Mouse (Mus musculus) embryonic facial prominence, embryonic 14.5 days (tissue): ENCODE measurements around the gene Adamtsl1. TPM values are rescaled to one million over a fixed set of nuclear protein-coding genes. Genes with fewer than 3 reads are reported as not detected.

Source experiments
- ATAC-seq: fragments of 200-750 bp; cut with Nextera tagmentation; 2 replicates; pipeline ENCODE4 v1.8.0; 2017; ENCODE audit warnings: low read depth, moderate number of reproducible peaks, moderate TSS enrichment
- DNase-seq: peaks from one replicate; pipeline ENCODE4 v3.0.0-alpha.2; 2015; ENCODE audit warnings: low spot score
- H3K27ac ChIP-seq: fragments of 300-500 bp; sonication (generic); replicated peaks from 2 replicates; pipeline ENCODE4 v1.5.1; 2014; ENCODE audit warnings: low read depth, mild to moderate bottlenecking, low read length, moderate library complexity
- H3K27me3 ChIP-seq: fragments of 300-500 bp; sonication (generic); replicated peaks from 2 replicates; pipeline ENCODE4 v1.6.1; 2014; ENCODE audit warnings: low read length; ENCODE audit not compliant: control insufficient read depth, insufficient read depth
- H3K36me3 ChIP-seq: fragments of 300-500 bp; sonication (generic); 2 replicates; pipeline ENCODE4 v1.6.1; 2014; ENCODE audit warnings: low read length, mixed read lengths; ENCODE audit not compliant: control insufficient read depth, insufficient read depth
- H3K4me1 ChIP-seq: fragments of 300-500 bp; sonication (generic); 2 replicates; pipeline ENCODE4 v1.6.1; 2014; ENCODE audit warnings: antibody characterized with exemption, low read length; ENCODE audit not compliant: control insufficient read depth, insufficient read depth
- H3K4me2 ChIP-seq: fragments of 300-500 bp; sonication (generic); 2 replicates; pipeline ENCODE4 v1.6.1; 2014; ENCODE audit warnings: low read depth, mild to moderate bottlenecking, low read length, moderate library complexity, mixed read lengths
- H3K4me3 ChIP-seq: fragments of 300-500 bp; sonication (generic); 2 replicates; pipeline ENCODE4 v1.5.1; 2014; ENCODE audit warnings: low read depth, mild to moderate bottlenecking, low read length
- H3K9ac ChIP-seq: fragments of 300-500 bp; sonication (generic); 2 replicates; pipeline ENCODE4 v1.6.1; 2014; ENCODE audit warnings: low read depth, mild to moderate bottlenecking, low read length, moderate library complexity, mixed read lengths
- H3K9me3 ChIP-seq: fragments of 300-500 bp; sonication (generic); 2 replicates; pipeline ENCODE4 v1.6.1; 2016; ENCODE audit warnings: low read length; ENCODE audit not compliant: control insufficient read depth
- WGBS: fragments of 180-500 bp; shearing (Covaris S2); extraction: QIAGEN DNeasy Blood & Tissue Kit; methylation state at CpG from one replicate; pipeline ENCODE4 v1.1.7; 2014; 5-methylcytosine and 5-hydroxymethylcytosine counted together
- polyA plus RNA-seq: library from polyadenylated mRNA; unstranded; fragments of >200 nt; fragmentation: Nextera tagmentation; extraction: Ambion mirVana; gene quantifications from 2 replicates; pipeline ENCODE4 v1.2.1, GENCODE M21; 2014

Gene Adamtsl1
- polyA plus RNA-seq, 1 experiment from 2014 or later = 32.2 TPM

- Histone ChIP-seq H3K4me2 (peak overlapping the region; percentile 2; the same call in 1 of the 2 replicates), H3K9ac (no peak overlapping the region), H3K27ac (no peak overlapping the region), H3K4me3 (no peak overlapping the region), H3K9me3 (no peaks in the 10 kb centered on the region), H3K36me3 (no peaks in the 10 kb centered on the region), H3K27me3 (no peaks in the 10 kb centered on the region), H3K4me1 (0 out of 2 replicates have a peak, but pooled peaks cover 4% of the 10 kb centered on the region)
- DNase-seq (peak; percentile 64), ATAC-seq (no peak)
- WGBS = 26% methylated on average over 5 of the region's 5 CpGs
These were observed 608.5 kb downstream of the Adamtsl1 start for GRCm38 (mm10) chr4:86122431-86122830.

GRCm38 (mm10) chr4:86124374-86124773, 610.4 kb downstream of the Adamtsl1 start:
- WGBS = 45% methylated on average over 3 of the region's 3 CpGs
- no peaks in the 10 kb centered on the region for H3K36me3 ChIP-seq
- ATAC-seq (no peak), DNase-seq (peak; percentile 88)
- no peak overlapping the region for H3K9ac ChIP-seq
- H3K27ac ChIP-seq = no peak overlapping the region
- H3K4me2 ChIP-seq = no peak overlapping the region
- no peak overlapping the region for H3K4me3 ChIP-seq
- H3K4me1 ChIP-seq = 0 out of 2 replicates have a peak, but pooled peaks cover 4% of the 10 kb centered on the region
- H3K9me3 ChIP-seq = no peaks in the 10 kb centered on the region
- H3K27me3 ChIP-seq = no peaks in the 10 kb centered on the region

GRCm38 (mm10) chr4:86126636-86127035, 612.7 kb downstream of the Adamtsl1 start:
- H3K27me3 ChIP-seq = no peaks in the 10 kb centered on the region
- ATAC-seq (no peak), DNase-seq (no peak)
- H3K27ac ChIP-seq = no peak overlapping the region
- no peaks in the 10 kb centered on the region for H3K9me3 ChIP-seq
- no peak overlapping the region for H3K4me2 ChIP-seq
- H3K36me3 ChIP-seq = no peaks in the 10 kb centered on the region
- 60% methylated on average over 2 of the region's 2 CpGs for WGBS
- no peak overlapping the region for H3K9ac ChIP-seq
- H3K4me3 ChIP-seq = no peak overlapping the region
- H3K4me1 ChIP-seq = 0 out of 2 replicates have a peak, but pooled peaks cover 4% of the 10 kb centered on the region

GRCm38 (mm10) chr4:86158551-86158950, 644.6 kb downstream of the Adamtsl1 start:
- no peak for ATAC-seq
- H3K9ac ChIP-seq = no peak overlapping the region
- H3K27ac ChIP-seq = no peak overlapping the region
- no peak overlapping the region for H3K4me3 ChIP-seq
- DNase-seq = no peak
- H3K27me3 ChIP-seq = no peaks in the 10 kb centered on the region
- no peak overlapping the region for H3K4me2 ChIP-seq
- no peaks in the 10 kb centered on the region for H3K36me3 ChIP-seq
- no peaks in the 10 kb centered on the region for H3K9me3 ChIP-seq
- no peaks in the 10 kb centered on the region for H3K4me1 ChIP-seq
- WGBS = 81% methylated on average over 4 of the region's 4 CpGs

- no peak for DNase-seq
These were observed 645.4 kb downstream of the Adamtsl1 start for GRCm38 (mm10) chr4:86159362-86159761.

GRCm38 (mm10) chr4:86170763-86171162, 656.8 kb downstream of the Adamtsl1 start:
- WGBS = 79% methylated on average over 10 of the region's 10 CpGs
- no peak for ATAC-seq
- Histone ChIP-seq H3K9ac (no peak overlapping the region), H3K4me2 (no peak overlapping the region), H3K27ac (no peak overlapping the region), H3K36me3 (no peaks in the 10 kb centered on the region), H3K9me3 (no peaks in the 10 kb centered on the region), H3K4me1 (no peaks in the 10 kb centered on the region), H3K27me3 (no peaks in the 10 kb centered on the region), H3K4me3 (no peak overlapping the region)
- no peak for DNase-seq

More at GRCm38 (mm10) chr4:86159362-86159761, 645.4 kb downstream of the Adamtsl1 start:
- no peaks in the 10 kb centered on the region for H3K4me1 ChIP-seq
- H3K9ac ChIP-seq = no peak overlapping the region
- no peaks in the 10 kb centered on the region for H3K36me3 ChIP-seq
- H3K4me3 ChIP-seq = no peak overlapping the region
- 60% methylated on average over 1 of the region's 1 CpGs for WGBS
- no peaks in the 10 kb centered on the region for H3K9me3 ChIP-seq
- no peak overlapping the region for H3K4me2 ChIP-seq
- H3K27me3 ChIP-seq = no peaks in the 10 kb centered on the region
- no peak for ATAC-seq
- H3K27ac ChIP-seq = no peak overlapping the region

- H3K4me2 ChIP-seq = no peak overlapping the region
- H3K27ac ChIP-seq = no peak overlapping the region
- no peak overlapping the region for H3K4me3 ChIP-seq
- H3K4me1 ChIP-seq = no peaks in the 10 kb centered on the region
- H3K9ac ChIP-seq = no peak overlapping the region
- 56% methylated on average over 5 of the region's 5 CpGs for WGBS
- H3K9me3 ChIP-seq = no peaks in the 10 kb centered on the region
- no peaks in the 10 kb centered on the region for H3K36me3 ChIP-seq
- ATAC-seq = no peak
- DNase-seq = no peak
- no peaks in the 10 kb centered on the region for H3K27me3 ChIP-seq
These were observed 657.5 kb downstream of the Adamtsl1 start for GRCm38 (mm10) chr4:86171461-86171860.

- Histone ChIP-seq H3K4me1 (peaks cover 3% of the 10 kb centered on the region; the same call in 1 of the 2 replicates), H3K4me2 (no peak overlapping the region), H3K27me3 (no peaks in the 10 kb centered on the region), H3K9ac (no peak overlapping the region), H3K9me3 (no peaks in the 10 kb centered on the region), H3K27ac (no peak overlapping the region), H3K36me3 (no peaks in the 10 kb centered on the region), H3K4me3 (no peak overlapping the region)
- ATAC-seq (no peak), DNase-seq (no peak)
- WGBS = 74% methylated on average over 6 of the region's 6 CpGs
These were observed 663.5 kb downstream of the Adamtsl1 start for GRCm38 (mm10) chr4:86177471-86177870.

- Histone ChIP-seq H3K27me3 (no peaks in the 10 kb centered on the region), H3K4me1 (peaks cover 3% of the 10 kb centered on the region; the same call in 1 of the 2 replicates), H3K27ac (no peak overlapping the region), H3K9ac (no peak overlapping the region), H3K36me3 (no peaks in the 10 kb centered on the region), H3K4me3 (no peak overlapping the region), H3K4me2 (no peak overlapping the region), H3K9me3 (no peaks in the 10 kb centered on the region)
- ATAC-seq (no peak), DNase-seq (no peak)
- WGBS = 73% methylated on average over 14 of the region's 14 CpGs
These were observed 664.1 kb downstream of the Adamtsl1 start for GRCm38 (mm10) chr4:86178116-86178515.
